Mouse (Mus musculus): ENCODE results near the gene Ift122. TPM values are rescaled to one million over a fixed set of nuclear protein-coding genes. Genes with fewer than 3 reads are reported as not detected.

Gene Ift122
- polyA plus RNA-seq, 1 experiment: 21.4 TPM

GRCm38 (mm10) chr6:115909940-115910339 is 56.7 kb downstream of the Ift122 start:
- Histone ChIP-seq H3ac (ENCODE audit: control insufficient read depth, insufficient read length) (no peak overlapping the region), H3K36me3 (ENCODE audit: control insufficient read depth, insufficient read depth) (no peaks in the 10 kb centered on the region), H3K4me3 (no peak overlapping the region), H3K79me2 (ENCODE audit: control insufficient read depth, insufficient read depth) (no peaks in the 10 kb centered on the region), H3K4me2 (ENCODE audit: low read depth) (no peak overlapping the region), H3K27me3 (ENCODE audit: control insufficient read depth, insufficient read depth, insufficient read length) (no peaks in the 10 kb centered on the region)
- TF ChIP-seq CEBPB (IDR thresholded peaks at IDR 0.05; ENCODE audit: insufficient read depth, poor library complexity, severe bottlenecking): no peak
- TF ChIP-seq POLR2A (IDR thresholded peaks at IDR 0.05; ENCODE audit: insufficient read length, low read depth): no peak
- TF ChIP-seq POLR2AphosphoS2 (IDR thresholded peaks at IDR 0.05; ENCODE audit: insufficient read length, low read depth): no peak
- TF ChIP-seq TCF12 (IDR thresholded peaks at IDR 0.05; ENCODE audit: insufficient read depth, poor library complexity, severe bottlenecking): no peak
- no peak for TF ChIP-seq USF1 (IDR thresholded peaks at IDR 0.05; ENCODE audit: low read depth)
- TF ChIP-seq MYOD1 (IDR thresholded peaks at IDR 0.05; ENCODE audit: control insufficient read depth in 1 of 3, insufficient read length in 2 of 3, low read depth in 2 of 3): no peak
- TF ChIP-seq REST (IDR thresholded peaks at IDR 0.05; ENCODE audit: insufficient read depth, insufficient read length): no peak
- no peak for TF ChIP-seq SRF (IDR thresholded peaks at IDR 0.05; ENCODE audit: control insufficient read depth, insufficient read length, low read depth)
- no peak for TF ChIP-seq TCF3 (IDR thresholded peaks at IDR 0.05; ENCODE audit: insufficient read length, low read depth)
- no peak for TF ChIP-seq E2F4 (IDR thresholded peaks at IDR 0.05; ENCODE audit: insufficient read depth)
- TF ChIP-seq MAX (IDR thresholded peaks at IDR 0.05; ENCODE audit: low read depth): no peak
- no peak for TF ChIP-seq MYOG (IDR thresholded peaks at IDR 0.05; ENCODE audit: control insufficient read depth in 1 of 3, insufficient read depth in 1 of 3, insufficient read length in 2 of 3, low read depth in 2 of 3)

GRCm38 (mm10) chr6:115911763-115912162 is 58.5 kb downstream of the Ift122 start:
- no peak overlapping the region for H3ac ChIP-seq (ENCODE audit: control insufficient read depth, insufficient read length)
- H3K4me3 ChIP-seq: no peak overlapping the region
- no peaks in the 10 kb centered on the region for H3K27me3 ChIP-seq (ENCODE audit: control insufficient read depth, insufficient read depth, insufficient read length)
- no peaks in the 10 kb centered on the region for H3K36me3 ChIP-seq (ENCODE audit: control insufficient read depth, insufficient read depth)
- H3K79me2 ChIP-seq (ENCODE audit: control insufficient read depth, insufficient read depth): no peaks in the 10 kb centered on the region
- no peak for TF ChIP-seq MYOD1 (IDR thresholded peaks at IDR 0.05; ENCODE audit: control insufficient read depth in 1 of 3, insufficient read length in 2 of 3, low read depth in 2 of 3)
- H3K4me2 ChIP-seq (ENCODE audit: low read depth): no peak overlapping the region

GRCm38 (mm10) chr6:115913482-115913881 is 60.2 kb downstream of the Ift122 start:
- TF ChIP-seq MYOG (IDR thresholded peaks at IDR 0.05; ENCODE audit: control insufficient read depth in 1 of 3, insufficient read depth in 1 of 3, insufficient read length in 2 of 3, low read depth in 2 of 3) (no peak), TCF3 (IDR thresholded peaks at IDR 0.05; ENCODE audit: insufficient read length, low read depth) (no peak), E2F4 (IDR thresholded peaks at IDR 0.05; ENCODE audit: insufficient read depth) (no peak), REST (IDR thresholded peaks at IDR 0.05; ENCODE audit: insufficient read depth, insufficient read length) (no peak), USF1 (IDR thresholded peaks at IDR 0.05; ENCODE audit: low read depth) (no peak), CEBPB (IDR thresholded peaks at IDR 0.05; ENCODE audit: insufficient read depth, poor library complexity, severe bottlenecking) (no peak), POLR2AphosphoS2 (IDR thresholded peaks at IDR 0.05; ENCODE audit: insufficient read length, low read depth) (no peak), SRF (IDR thresholded peaks at IDR 0.05; ENCODE audit: control insufficient read depth, insufficient read length, low read depth) (no peak), MAX (IDR thresholded peaks at IDR 0.05; ENCODE audit: low read depth) (no peak), TCF12 (IDR thresholded peaks at IDR 0.05; ENCODE audit: insufficient read depth, poor library complexity, severe bottlenecking) (no peak), MYOD1 (IDR thresholded peaks at IDR 0.05; ENCODE audit: control insufficient read depth in 1 of 3, insufficient read length in 2 of 3, low read depth in 2 of 3) (no peak), POLR2A (IDR thresholded peaks at IDR 0.05; ENCODE audit: insufficient read length, low read depth) (no peak)
- Histone ChIP-seq H3K4me2 (ENCODE audit: low read depth) (no peak overlapping the region), H3K27me3 (ENCODE audit: control insufficient read depth, insufficient read depth, insufficient read length) (no peaks in the 10 kb centered on the region), H3ac (ENCODE audit: control insufficient read depth, insufficient read length) (no peak overlapping the region), H3K79me2 (ENCODE audit: control insufficient read depth, insufficient read depth) (no peaks in the 10 kb centered on the region), H3K36me3 (ENCODE audit: control insufficient read depth, insufficient read depth) (no peaks in the 10 kb centered on the region), H3K4me3 (no peak overlapping the region)

- Histone ChIP-seq H3K4me3 (no peak overlapping the region), H3ac (ENCODE audit: control insufficient read depth, insufficient read length) (no peak overlapping the region), H3K27me3 (ENCODE audit: control insufficient read depth, insufficient read depth, insufficient read length) (no peaks in the 10 kb centered on the region), H3K36me3 (ENCODE audit: control insufficient read depth, insufficient read depth) (no peaks in the 10 kb centered on the region), H3K79me2 (ENCODE audit: control insufficient read depth, insufficient read depth) (no peaks in the 10 kb centered on the region), H3K4me2 (ENCODE audit: low read depth) (no peak overlapping the region)
- no peak for TF ChIP-seq MAX (IDR thresholded peaks at IDR 0.05; ENCODE audit: low read depth)
- no peak for TF ChIP-seq SRF (IDR thresholded peaks at IDR 0.05; ENCODE audit: control insufficient read depth, insufficient read length, low read depth)
- TF ChIP-seq TCF3 (IDR thresholded peaks at IDR 0.05; ENCODE audit: insufficient read length, low read depth): no peak
- no peak for TF ChIP-seq MYOG (IDR thresholded peaks at IDR 0.05; ENCODE audit: control insufficient read depth in 1 of 3, insufficient read depth in 1 of 3, insufficient read length in 2 of 3, low read depth in 2 of 3)
Measured at GRCm38 (mm10) chr6:115914511-115915202, 61.4 kb downstream of the Ift122 start.

- no peaks in the 10 kb centered on the region for H3K36me3 ChIP-seq (ENCODE audit: control insufficient read depth, insufficient read depth)
- no peak overlapping the region for H3K4me3 ChIP-seq
- no peak overlapping the region for H3ac ChIP-seq (ENCODE audit: control insufficient read depth, insufficient read length)
- no peaks in the 10 kb centered on the region for H3K27me3 ChIP-seq (ENCODE audit: control insufficient read depth, insufficient read depth, insufficient read length)
- TF ChIP-seq SRF (IDR thresholded peaks at IDR 0.05; ENCODE audit: control insufficient read depth, insufficient read length, low read depth) (no peak), MAX (IDR thresholded peaks at IDR 0.05; ENCODE audit: low read depth) (no peak), E2F4 (IDR thresholded peaks at IDR 0.05; ENCODE audit: insufficient read depth) (no peak)
- H3K79me2 ChIP-seq (ENCODE audit: control insufficient read depth, insufficient read depth): no peaks in the 10 kb centered on the region
- H3K4me2 ChIP-seq (ENCODE audit: low read depth): no peak overlapping the region
Measured at GRCm38 (mm10) chr6:115915601-115916445, 62.6 kb downstream of the Ift122 start.

All from myocyte (in vitro differentiated cells).